Mouse (Mus musculus): ENCODE results near the gene Guk1.

DNA sequence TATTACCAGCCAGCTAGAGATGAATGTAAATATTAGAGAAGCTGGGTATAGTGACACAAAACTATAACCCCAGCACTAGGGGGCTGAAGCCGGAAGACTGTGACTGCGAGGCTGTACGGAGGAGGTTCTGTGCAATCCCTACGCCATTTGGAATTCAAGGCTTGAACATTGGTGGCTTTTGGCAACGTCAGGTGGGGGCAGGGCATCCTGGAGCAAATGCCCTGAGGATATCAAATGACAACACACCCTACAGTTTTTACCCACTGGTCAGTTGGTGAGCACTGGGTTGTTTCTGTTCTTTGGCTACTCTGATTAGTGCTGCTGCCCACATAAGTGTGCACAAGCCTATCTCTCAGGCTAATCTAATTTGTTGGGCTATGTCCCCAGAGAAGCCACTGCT, 49.0 kb downstream of the Guk1 start:
- no peak for TF ChIP-seq CTCF (IDR thresholded peaks at IDR 0.05)
- TF ChIP-seq POLR2A (IDR thresholded peaks at IDR 0.05; ENCODE audit: insufficient read depth, low read depth, low read length) = no peak
- TF ChIP-seq EP300 (IDR thresholded peaks at IDR 0.05; ENCODE audit: insufficient read depth, low read depth, low read length) = no peak

Measured in heart, adult 2 months (tissue).